Mouse (Mus musculus) yolk sac, embryonic 10.5 days (tissue): ENCODE results near the gene Ier5l.
A peak's percentile ranks its signal among the peaks of the same experiment; 100 is the strongest.

Experiments used
- DNase-seq: peaks from one replicate; pipeline ENCODE4 v3.0.0-alpha.2; 2017; ENCODE audit warnings: low spot score

Ier5l gene

GRCm38 (mm10) chr2:30470143-30470946 is 3.7 kb downstream of the Ier5l start:
- DNase-seq, result peak; percentile 75

GRCm38 (mm10) chr2:30469796-30470142 is 4.2 kb downstream of the Ier5l start:
- peak; percentile 81 for DNase-seq

- no peak for DNase-seq
These were observed 5.0 kb downstream of the Ier5l start for GRCm38 (mm10) chr2:30469009-30469408.

- no peak for DNase-seq
These were observed 7.2 kb downstream of the Ier5l start for GRCm38 (mm10) chr2:30466787-30467186.

GRCm38 (mm10) chr2:30464411-30464810 is 9.6 kb downstream of the Ier5l start:
- no peak for DNase-seq

- DNase-seq, result peak; percentile 85
These were observed 10.1 kb downstream of the Ier5l start for GRCm38 (mm10) chr2:30463904-30464330.

- no peak for DNase-seq
These were observed 10.7 kb downstream of the Ier5l start for GRCm38 (mm10) chr2:30463341-30463761.

- DNase-seq, result no peak
These were observed 14.8 kb downstream of the Ier5l start for GRCm38 (mm10) chr2:30459241-30459640.

GRCm38 (mm10) chr2:30458349-30458748 is 15.7 kb downstream of the Ier5l start:
- DNase-seq, result no peak

- no peak for DNase-seq
These were observed 17.7 kb downstream of the Ier5l start for GRCm38 (mm10) chr2:30456104-30456980.

- DNase-seq, result no peak
These were observed 19.4 kb downstream of the Ier5l start for GRCm38 (mm10) chr2:30454587-30454986.

GRCm38 (mm10) chr2:30453570-30453969 is 20.4 kb downstream of the Ier5l start:
- no peak for DNase-seq

GRCm38 (mm10) chr2:30451525-30451924 is 22.5 kb downstream of the Ier5l start:
- DNase-seq, result no peak

GRCm38 (mm10) chr2:30450530-30450929 is 23.5 kb downstream of the Ier5l start:
- no peak for DNase-seq

GRCm38 (mm10) chr2:30448371-30448770 is 25.6 kb downstream of the Ier5l start:
- no peak for DNase-seq

- no peak for DNase-seq
These were observed 26.9 kb downstream of the Ier5l start for GRCm38 (mm10) chr2:30446891-30447826.

GRCm38 (mm10) chr2:30445312-30445711 is 28.7 kb downstream of the Ier5l start:
- peak; percentile 97 for DNase-seq

- DNase-seq, result no peak
These were observed 29.6 kb downstream of the Ier5l start for GRCm38 (mm10) chr2:30444450-30444849.

GRCm38 (mm10) chr2:30444006-30444405 is 30.0 kb downstream of the Ier5l start:
- DNase-seq, result peak; percentile 20

GRCm38 (mm10) chr2:30443281-30443680 is 30.7 kb downstream of the Ier5l start:
- no peak for DNase-seq

GRCm38 (mm10) chr2:30442498-30442890 is 31.5 kb downstream of the Ier5l start:
- no peak for DNase-seq
